Mouse (Mus musculus) brain, embryonic 14.5 days (tissue): ENCODE measurements around the gene Armc9. TPM values are rescaled to one million over a fixed set of nuclear protein-coding genes. Genes with fewer than 3 reads are reported as not detected.

Experiments used
- DNase-seq: peaks from one replicate; pipeline ENCODE4 v3.0.0-alpha.2; 2011; ENCODE audit warnings: low read depth
- CTCF ChIP-seq: fragments of 200-500 bp; IDR thresholded peaks from 2 replicates; pipeline ENCODE4 v1.5.1; 2012; ENCODE audit warnings: inconsistent platforms, mild to moderate bottlenecking, moderate library complexity, borderline replicate concordance; ENCODE audit not compliant: insufficient read depth, insufficient read length; ENCODE audit errors: extremely low read depth
- POLR2A ChIP-seq: fragments of 200-500 bp; IDR thresholded peaks from 2 replicates; pipeline ENCODE4 v1.6.1; 2012; ENCODE audit warnings: mild to moderate bottlenecking, inconsistent platforms, borderline replicate concordance; ENCODE audit not compliant: poor library complexity, insufficient read depth, insufficient read length, severe bottlenecking; ENCODE audit errors: extremely low read depth
- polyA plus RNA-seq: library from polyadenylated mRNA; depleted of rRNA; stranded (reverse); fragments of >200 nt; gene quantifications from 2 replicates; pipeline ENCODE4 v1.2.3, GENCODE M21; 2012

Armc9 gene
- polyA plus RNA-seq, 1 experiment = 23.9 TPM

DNA sequence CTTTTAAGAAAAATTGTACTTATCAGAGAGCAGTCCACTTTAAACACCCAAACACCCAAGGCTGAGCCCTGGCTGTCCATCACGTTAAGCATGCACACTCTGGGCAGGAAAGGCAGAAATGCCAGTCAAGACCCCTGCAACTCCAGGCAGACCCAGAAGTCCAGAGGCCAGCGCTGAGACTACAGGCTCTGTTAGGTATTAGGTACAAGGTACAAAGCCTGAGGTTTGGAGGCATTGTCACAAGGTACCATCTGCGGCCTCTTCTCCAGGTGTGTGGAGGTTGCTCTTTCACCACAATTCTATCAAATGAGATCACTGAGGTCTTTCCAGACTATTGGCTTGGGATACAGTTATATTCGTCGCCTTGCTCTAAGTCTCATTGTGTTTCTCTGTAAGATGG lies 139.3 kb downstream of the Armc9 start:
- no peak for TF ChIP-seq CTCF

DNA sequence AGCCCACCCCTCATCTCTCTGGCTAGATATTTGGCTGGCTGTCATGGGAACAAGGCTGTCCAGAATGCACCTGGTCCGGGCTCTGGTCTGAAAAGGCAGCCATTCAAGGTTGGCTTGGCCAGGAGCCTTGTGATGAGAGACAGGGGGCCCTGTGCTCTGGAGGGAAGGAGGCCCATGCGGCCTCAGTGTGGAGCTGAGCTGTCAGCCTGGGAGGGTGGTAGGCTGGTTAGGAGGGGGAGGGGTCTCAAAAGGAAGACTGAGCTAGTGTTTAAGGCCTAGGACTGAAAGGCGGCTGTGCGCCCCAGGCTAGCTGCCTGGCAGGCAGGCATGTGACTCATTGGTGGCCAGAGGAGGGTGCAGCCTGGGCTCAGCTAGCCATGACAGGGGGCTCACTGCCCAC lies 139.9 kb downstream of the Armc9 start:
- DNase-seq = peak; percentile 68
- TF ChIP-seq POLR2A (no peak), CTCF (no peak)

More for the DNA sequence above, 139.3 kb downstream of the Armc9 start:
- DNase-seq = no peak

DNA sequence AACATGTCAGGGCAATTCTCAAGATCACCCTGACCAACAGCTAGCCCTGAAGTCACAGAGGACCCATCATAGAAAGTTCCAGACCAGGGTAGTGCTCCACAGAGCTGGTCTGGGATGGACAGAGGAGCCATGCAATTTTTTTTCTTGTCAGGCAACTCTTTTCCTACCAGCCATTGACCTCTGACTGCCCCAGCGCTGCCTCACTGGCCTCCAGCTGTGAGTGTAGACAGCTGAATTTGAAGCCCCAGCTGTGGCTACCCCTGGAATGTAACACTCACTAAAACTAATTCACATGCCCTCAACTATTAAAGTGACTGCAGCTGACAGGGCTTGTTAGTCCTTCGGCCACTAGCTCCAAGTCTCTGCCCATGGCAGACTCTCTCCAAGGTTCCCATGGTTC lies 145.5 kb downstream of the Armc9 start:
- no peak for DNase-seq
- TF ChIP-seq POLR2A (no peak), CTCF (no peak)

DNA sequence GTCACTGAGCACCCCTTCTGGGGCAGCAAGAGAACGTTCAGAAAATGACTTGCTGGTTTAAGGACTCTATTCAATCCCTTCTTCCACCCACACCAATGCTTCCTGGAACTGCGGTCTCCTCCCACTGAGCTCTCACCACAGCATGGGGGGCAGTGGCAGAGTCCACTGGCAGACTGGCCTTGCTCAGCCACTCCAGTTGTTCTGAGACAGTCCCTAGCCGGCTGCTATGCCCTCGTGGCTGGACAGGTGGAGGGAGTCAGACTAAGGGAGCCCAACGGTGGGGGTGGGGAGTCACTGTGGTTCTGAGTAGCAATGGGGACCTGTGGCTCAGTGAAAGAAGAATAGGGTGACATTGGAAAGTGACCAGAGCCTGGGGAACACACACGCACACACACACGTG lies 146.2 kb downstream of the Armc9 start:
- DNase-seq = no peak
- TF ChIP-seq POLR2A = no peak
- TF ChIP-seq CTCF = no peak

DNA sequence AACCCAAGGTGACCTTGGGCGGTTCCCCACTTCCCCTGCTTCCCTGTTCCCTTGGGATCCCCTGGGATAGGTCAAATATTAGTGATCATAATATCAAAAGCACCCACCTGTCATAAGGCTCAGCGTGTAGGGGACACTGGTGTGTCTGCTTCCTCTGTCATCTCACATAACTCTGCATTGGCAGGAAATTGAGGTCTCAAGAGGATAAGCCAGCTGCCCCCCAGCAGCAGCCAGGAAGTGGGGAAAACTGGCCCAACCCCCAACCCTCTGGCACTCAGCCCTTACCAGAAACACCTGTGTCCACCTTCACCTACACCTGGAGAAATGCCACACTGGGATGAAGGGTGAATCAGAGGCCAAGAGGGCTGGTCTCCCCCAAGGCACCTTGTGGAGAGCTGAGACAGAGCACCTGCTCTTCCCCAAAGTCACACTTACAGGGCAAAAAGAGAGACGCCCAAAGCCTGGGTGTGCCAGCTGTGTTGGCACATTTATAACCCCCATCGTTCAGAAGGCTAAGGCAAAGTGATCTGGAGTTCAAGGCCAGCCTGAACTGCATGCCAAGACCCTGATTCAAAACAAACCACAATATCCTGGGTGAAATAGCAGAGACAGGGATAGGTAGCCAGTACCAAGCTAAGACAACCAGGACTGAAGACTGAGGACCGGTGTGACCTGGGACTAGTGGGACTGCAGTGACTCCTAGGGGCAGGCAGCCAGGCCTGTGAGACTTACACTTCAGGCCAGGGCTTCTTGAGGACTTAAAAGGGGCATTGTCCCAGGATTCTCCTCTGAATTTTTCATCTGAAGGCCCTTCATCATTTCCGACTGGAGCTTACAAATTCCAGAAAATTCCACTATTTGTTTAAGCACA lies 146.9 kb downstream of the Armc9 start:
- TF ChIP-seq CTCF = no peak
- no peak for TF ChIP-seq POLR2A

DNA sequence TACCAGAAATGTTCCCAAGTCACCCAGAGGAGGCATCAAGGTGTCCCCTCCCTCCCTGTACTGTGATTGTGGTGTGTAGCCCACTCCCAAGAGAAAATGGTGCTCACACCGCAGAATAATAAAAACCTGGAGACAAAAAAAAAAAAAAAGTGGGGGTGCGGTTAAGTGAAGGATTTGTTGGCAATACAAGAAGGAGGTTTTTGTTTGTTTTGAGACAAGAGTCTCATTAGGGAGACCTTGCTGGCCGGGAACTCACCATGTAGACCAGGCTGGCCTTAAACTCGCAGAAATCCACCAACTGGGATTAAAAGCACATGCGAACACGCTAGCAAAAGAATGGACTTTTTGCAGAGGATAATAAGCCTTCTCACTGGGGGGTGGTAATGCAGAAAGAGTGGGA lies 148.0 kb downstream of the Armc9 start, which contains the start of gene B3gnt7:
B3gnt7 (plus strand) TSS at position 301 of the 400 bp plus-strand sequence.
- no peak for DNase-seq

More for the DNA sequence above, 146.9 kb downstream of the Armc9 start:
- no peak for DNase-seq

DNA sequence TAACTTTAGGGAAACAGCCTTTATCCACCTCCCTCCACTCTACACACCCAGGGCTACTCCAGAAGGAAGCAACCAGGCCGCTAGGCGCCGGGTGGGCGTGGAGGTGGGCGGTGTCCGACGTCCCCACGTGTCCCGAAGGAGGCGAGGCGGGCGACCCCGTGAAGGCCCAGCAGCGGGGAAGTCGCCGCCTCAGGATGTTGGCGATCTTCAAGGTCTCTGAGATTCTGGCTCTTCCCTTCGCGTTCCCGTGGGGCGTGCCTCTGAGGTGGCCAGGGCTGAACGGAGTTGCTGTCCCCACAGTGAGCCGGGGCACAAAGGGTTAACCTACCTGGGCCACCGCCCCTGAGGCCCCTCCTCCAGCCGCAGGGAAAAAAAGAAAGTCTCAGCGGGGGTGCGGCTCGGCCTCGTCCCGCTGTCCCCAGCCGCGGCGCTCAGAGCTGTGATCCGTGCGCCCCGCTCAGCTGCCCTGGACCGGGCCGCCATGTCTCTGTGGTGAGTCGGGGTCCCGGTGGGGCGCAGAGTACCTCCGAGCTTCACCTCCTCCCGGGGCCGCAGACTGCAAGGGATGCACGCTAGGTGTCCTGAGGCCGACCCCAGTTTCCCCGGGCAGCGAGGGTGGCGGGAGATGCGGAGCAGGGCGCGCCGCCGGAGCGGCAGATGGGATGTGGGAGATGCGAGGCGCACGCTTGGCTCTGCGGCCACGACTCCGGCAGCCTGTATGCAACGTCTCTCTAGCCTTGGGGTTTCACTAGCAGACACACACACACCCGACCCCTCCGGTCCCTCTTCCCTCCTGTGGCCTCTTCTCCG lies 148.7 kb downstream of the Armc9 start:
- TF ChIP-seq CTCF (0 out of 2 replicates have a peak, but pooled peaks have one; percentile 3), POLR2A (no peak)
- DNase-seq = peak; percentile 67

More for the DNA sequence above, 148.0 kb downstream of the Armc9 start, which contains the start of gene B3gnt7:
- TF ChIP-seq POLR2A (no peak), CTCF (no peak)

DNA sequence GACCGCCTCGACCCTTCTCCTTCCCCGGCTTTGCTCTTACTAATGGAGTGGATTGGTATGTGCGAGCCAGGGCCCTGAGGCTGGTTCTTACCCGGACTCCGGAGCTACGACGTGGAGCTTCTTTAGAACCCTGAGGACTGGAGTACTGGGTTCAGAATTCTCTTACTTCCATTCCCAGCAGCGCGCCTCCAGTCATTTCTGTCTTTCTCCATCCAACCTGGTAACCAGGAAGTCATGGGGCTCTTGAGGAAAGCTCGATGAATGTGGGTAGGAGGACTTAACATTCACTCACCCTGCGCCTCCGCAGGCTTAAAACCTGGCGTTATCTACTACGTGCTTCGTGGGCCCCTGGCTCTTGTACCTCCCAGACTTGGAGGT lies 149.3 kb downstream of the Armc9 start:
- no peak for DNase-seq
- no peak for TF ChIP-seq POLR2A
- no peak for TF ChIP-seq CTCF

DNA sequence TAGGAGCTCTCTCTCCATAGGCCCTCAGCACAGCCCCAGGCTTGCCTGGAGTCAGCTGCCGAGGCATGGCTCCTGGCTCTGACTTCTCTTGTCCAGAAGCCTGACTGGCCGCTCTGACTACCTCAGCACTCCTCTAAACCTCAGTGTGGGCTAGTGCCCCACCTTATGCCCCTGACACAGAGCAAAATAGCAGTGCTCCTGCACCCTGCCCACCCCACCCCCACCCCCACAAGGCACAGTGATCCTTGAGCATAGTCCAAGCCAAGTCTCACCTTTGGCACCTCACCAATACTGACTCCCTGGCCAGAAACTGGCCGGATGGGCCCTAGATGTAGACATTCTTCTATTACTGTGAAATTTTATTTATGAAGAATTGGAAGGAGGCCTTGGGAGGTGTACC lies 152.1 kb downstream of the Armc9 start:
- DNase-seq = no peak
- no peak for TF ChIP-seq CTCF
- TF ChIP-seq POLR2A = no peak

DNA sequence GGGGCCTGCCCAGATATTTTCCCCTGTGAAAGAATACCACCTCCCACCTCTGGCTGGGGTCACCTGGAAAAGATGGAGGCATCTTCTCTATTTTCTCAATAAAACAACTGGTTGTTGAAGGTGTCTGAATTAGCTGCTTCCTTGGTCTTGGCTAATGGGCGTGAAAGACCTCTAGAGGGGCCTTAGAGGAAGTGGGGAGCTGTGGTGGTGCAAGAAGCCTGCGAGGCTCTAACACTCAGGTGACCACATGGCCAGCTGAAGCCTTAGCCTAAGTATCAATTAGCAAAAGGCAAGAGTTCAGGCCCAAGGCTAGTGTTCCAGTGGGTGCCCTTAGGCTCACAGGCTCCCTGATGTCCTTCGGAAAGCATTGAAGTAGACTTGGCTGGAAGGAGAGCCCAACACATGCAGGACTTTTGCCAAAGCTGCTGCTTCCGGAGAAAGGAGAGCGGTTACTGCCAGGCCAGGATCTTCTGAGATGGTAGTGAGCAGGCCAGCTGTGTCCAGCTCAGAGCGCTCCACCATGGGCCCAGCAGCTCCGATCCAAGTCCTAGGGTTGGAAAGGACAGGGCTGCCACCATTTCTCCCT lies 152.7 kb downstream of the Armc9 start:
- DNase-seq = no peak

More for the DNA sequence above, 152.7 kb downstream of the Armc9 start:
- TF ChIP-seq CTCF (no peak), POLR2A (no peak)
